Mouse (Mus musculus) CD8-positive naive resting alpha-beta T cell, adult 57 days (primary cell): ENCODE data around the gene Mroh8. TPM values are rescaled to one million over a fixed set of nuclear protein-coding genes. Genes with fewer than 3 reads are reported as not detected.

ENCODE experiments used
- total RNA-seq: library from RNA; stranded (reverse); gene quantifications from one replicate; pipeline ENCODE4 v1.2.4, GENCODE M21; 2023

Mroh8 gene
- 0.83 TPM for total RNA-seq

GRCm38 (mm10) chr2:157279416-157279800 is at the start of gene Mroh8:
TSS of gene Mroh8 (minus strand) at chr2:157279549.

GRCm38 (mm10) chr2:157278717-157279415 is 483 bp downstream of the Mroh8 start, which contains the start of gene Rpn2:
TSS of gene Rpn2 (plus strand) at chr2:157279017.

GRCm38 (mm10) chr2:157204366-157205218 is 74.8 kb downstream of the Mroh8 start, which contains the start of gene Rbl1:
TSS of gene Rbl1 (minus strand) at chr2:157204534.

Other genes starting within 250 kb of the Mroh8 start
- 0.46 TPM for gene Soga1, start 200.3 kb downstream of the Mroh8 start, total RNA-seq
- gene Tldc2, start 192.5 kb downstream of the Mroh8 start, total RNA-seq = not detected
- gene Samhd1, start 144.3 kb downstream of the Mroh8 start, total RNA-seq = 271 TPM
- 31.5 TPM for gene Rbl1, start 75.0 kb downstream of the Mroh8 start, total RNA-seq
- 130 TPM for gene Rpn2, start 532 bp downstream of the Mroh8 start, total RNA-seq
- not detected for gene Ghrh, start 68.0 kb upstream of the Mroh8 start, total RNA-seq
- 30.8 TPM for gene Manbal, start 88.0 kb upstream of the Mroh8 start, total RNA-seq
- 0.70 TPM for gene Src, start 138.9 kb upstream of the Mroh8 start, total RNA-seq